Mouse (Mus musculus) ES-E14 (cell line): ENCODE data around the gene Phlpp1.

Experiments
- CHD2 ChIP-seq: IDR thresholded peaks from 2 replicates; pipeline ENCODE4 v1.6.1; 2014; ENCODE audit warnings: mild to moderate bottlenecking, low read depth, low read length, inconsistent platforms
- HCFC1 ChIP-seq: IDR thresholded peaks from 2 replicates; pipeline ENCODE4 v1.6.1; 2012; ENCODE audit warnings: low read length, inconsistent platforms, borderline replicate concordance; ENCODE audit not compliant: insufficient read depth
- MAFK ChIP-seq: IDR thresholded peaks from 2 replicates; pipeline ENCODE4 v1.6.1; 2014; ENCODE audit warnings: mild to moderate bottlenecking, low read depth, low read length, inconsistent platforms; ENCODE audit not compliant: insufficient read depth
- ZNF384 ChIP-seq: IDR thresholded peaks from 2 replicates; pipeline ENCODE4 v1.6.1; 2012; ENCODE audit warnings: low read depth, low read length, inconsistent platforms

GRCm38 (mm10) chr1:106221371-106221770 lies 49.8 kb downstream of the Phlpp1 start:
- TF ChIP-seq MAFK, result no peak
- TF ChIP-seq CHD2, result no peak
- no peak for TF ChIP-seq ZNF384
- no peak for TF ChIP-seq HCFC1
